Mouse (Mus musculus) liver, adult 2 months (tissue): ENCODE measurements around the gene Zfp148. TPM values are rescaled to one million over a fixed set of nuclear protein-coding genes. Genes with fewer than 3 reads are reported as not detected.

Experiments used
- DNase-seq: peaks from one replicate; pipeline ENCODE4 v3.0.0-alpha.2; 2011; ENCODE audit warnings: low read depth, low spot score; ENCODE audit errors: extremely low read depth
- H3K27ac ChIP-seq: fragments of 200-500 bp; replicated peaks from 2 replicates; pipeline ENCODE4 v1.5.1; 2012; ENCODE audit warnings: low read depth, mild to moderate bottlenecking, control low read depth, inconsistent platforms, low read length; ENCODE audit not compliant: insufficient read depth
- H3K27me3 ChIP-seq: fragments of 200-500 bp; 2 replicates; pipeline ENCODE4 v1.6.1; 2012; ENCODE audit warnings: mild to moderate bottlenecking, moderate library complexity, low read length, inconsistent platforms; ENCODE audit not compliant: control insufficient read depth, insufficient read depth
- H3K36me3 ChIP-seq: fragments of 200-500 bp; 2 replicates; pipeline ENCODE4 v1.6.1; 2012; ENCODE audit warnings: low read length, inconsistent platforms; ENCODE audit not compliant: control insufficient read depth, insufficient read depth
- H3K4me1 ChIP-seq: fragments of 200-500 bp; 2 replicates; pipeline ENCODE4 v1.6.1; 2011; ENCODE audit warnings: low read length; ENCODE audit not compliant: control insufficient read depth, insufficient read depth
- H3K4me3 ChIP-seq: fragments of 200-500 bp; 2 replicates; pipeline ENCODE4 v1.5.1; 2011; ENCODE audit warnings: low read depth, mild to moderate bottlenecking, control low read depth, low read length, moderate library complexity; ENCODE audit not compliant: insufficient read depth
- H3K79me2 ChIP-seq: fragments of 200-500 bp; 2 replicates; pipeline ENCODE4 v1.6.1; 2012; ENCODE audit warnings: inconsistent platforms, mild to moderate bottlenecking, low read length, moderate library complexity; ENCODE audit not compliant: control insufficient read depth, insufficient read depth
- H3K9ac ChIP-seq: fragments of 200-500 bp; 2 replicates; pipeline ENCODE4 v1.6.1; 2012; ENCODE audit warnings: low read depth, mild to moderate bottlenecking, control low read depth, inconsistent platforms, low read length
- CTCF ChIP-seq: fragments of 200-500 bp; IDR thresholded peaks from 2 replicates; pipeline ENCODE4 v1.5.1; 2011; ENCODE audit warnings: low read depth, low read length, control low read depth
- POLR2A ChIP-seq: fragments of 200-500 bp; IDR thresholded peaks from 2 replicates; pipeline ENCODE4 v1.6.1; 2011; ENCODE audit warnings: low read length, control low read depth; ENCODE audit not compliant: insufficient read depth; ENCODE audit errors: extremely low read depth
- WGBS: fragments of 180-500 bp; shearing (Covaris S2); methylation state at CpG from one replicate; pipeline ENCODE4 v1.1.7; 2018; 5-methylcytosine and 5-hydroxymethylcytosine counted together
- polyA plus RNA-seq: library from polyadenylated mRNA; depleted of rRNA; stranded (reverse); fragments of >200 nt; gene quantifications from 2 replicates; pipeline ENCODE4 v1.2.3, GENCODE M21; 2012
- total RNA-seq: library from RNA; depleted of rRNA; stranded (reverse); fragments of >200 nt; gene quantifications from 2 replicates; pipeline ENCODE4 v1.2.3, GENCODE M21; 2014

Zfp148 gene
- total and polyA plus RNA-seq, 2 experiments, result 4.3 to 15.6 TPM

- H3K36me3 ChIP-seq, result peaks cover 15% of the 10 kb centered on the region
- WGBS, result 66% methylated on average over 2 of the region's 2 CpGs
- no peak overlapping the region for H3K27ac ChIP-seq
- peak; percentile 48 for DNase-seq
- no peak overlapping the region for H3K9ac ChIP-seq
- peaks cover 11% of the 10 kb centered on the region; the same call in 1 of the 2 replicates for H3K79me2 ChIP-seq
- no peak overlapping the region for H3K4me3 ChIP-seq
- H3K27me3 ChIP-seq, result no peaks in the 10 kb centered on the region
- H3K4me1 ChIP-seq, result no peaks in the 10 kb centered on the region; the same call in 1 of the 2 replicates
- TF ChIP-seq CTCF, result no peak
- TF ChIP-seq POLR2A, result no peak
Observed at GRCm38 (mm10) chr16:33453826-33454225, 73.2 kb downstream of the Zfp148 start.

GRCm38 (mm10) chr16:33454306-33454705 lies 73.7 kb downstream of the Zfp148 start:
- H3K36me3 ChIP-seq, result peaks cover 17% of the 10 kb centered on the region
- TF ChIP-seq CTCF (no peak), POLR2A (no peak)
- no peak overlapping the region for H3K9ac ChIP-seq
- no peaks in the 10 kb centered on the region; the same call in 1 of the 2 replicates for H3K4me1 ChIP-seq
- no peak for DNase-seq
- H3K79me2 ChIP-seq, result peaks cover 11% of the 10 kb centered on the region; the same call in 1 of the 2 replicates
- H3K4me3 ChIP-seq, result no peak overlapping the region
- 89% methylated on average over 2 of the region's 2 CpGs for WGBS
- H3K27ac ChIP-seq, result no peak overlapping the region
- no peaks in the 10 kb centered on the region for H3K27me3 ChIP-seq

GRCm38 (mm10) chr16:33455263-33455910 lies 74.8 kb downstream of the Zfp148 start:
- Histone ChIP-seq H3K79me2 (peaks cover 11% of the 10 kb centered on the region; the same call in 1 of the 2 replicates), H3K4me3 (no peak overlapping the region), H3K9ac (no peak overlapping the region), H3K4me1 (no peaks in the 10 kb centered on the region; the same call in 1 of the 2 replicates), H3K27me3 (no peaks in the 10 kb centered on the region), H3K36me3 (peaks cover 22% of the 10 kb centered on the region), H3K27ac (no peak overlapping the region)
- DNase-seq, result no peak
- WGBS, result 72% methylated on average over 6 of the region's 6 CpGs
- TF ChIP-seq CTCF, result no peak
- TF ChIP-seq POLR2A, result no peak

GRCm38 (mm10) chr16:33459101-33459500 lies 78.5 kb downstream of the Zfp148 start:
- Histone ChIP-seq H3K27me3 (no peaks in the 10 kb centered on the region), H3K9ac (no peak overlapping the region), H3K4me1 (peaks cover 4% of the 10 kb centered on the region), H3K4me3 (no peak overlapping the region), H3K36me3 (peaks cover 22% of the 10 kb centered on the region), H3K27ac (no peak overlapping the region), H3K79me2 (peaks cover 6% of the 10 kb centered on the region; the same call in 1 of the 2 replicates)
- TF ChIP-seq POLR2A (no peak), CTCF (no peak)
- DNase-seq, result no peak
- 100% methylated on average over 1 of the region's 1 CpGs for WGBS

- peaks cover 3% of the 10 kb centered on the region; the same call in 1 of the 2 replicates for H3K79me2 ChIP-seq
- H3K9ac ChIP-seq, result no peak overlapping the region
- H3K4me1 ChIP-seq, result peaks cover 6% of the 10 kb centered on the region; the same call in 1 of the 2 replicates
- no peak overlapping the region for H3K27ac ChIP-seq
- WGBS, result 81% methylated on average over 3 of the region's 3 CpGs
- H3K27me3 ChIP-seq, result no peaks in the 10 kb centered on the region
- H3K36me3 ChIP-seq, result peaks cover 24% of the 10 kb centered on the region
- H3K4me3 ChIP-seq, result no peak overlapping the region
- TF ChIP-seq POLR2A (no peak), CTCF (no peak)
- DNase-seq, result no peak
Observed at GRCm38 (mm10) chr16:33461416-33461815, 80.8 kb downstream of the Zfp148 start.

GRCm38 (mm10) chr16:33464509-33465241 lies 84.0 kb downstream of the Zfp148 start:
- WGBS, result 86% methylated on average over 4 of the region's 4 CpGs
- peak; percentile 39 for DNase-seq
- Histone ChIP-seq H3K79me2 (peaks cover 3% of the 10 kb centered on the region; the same call in 1 of the 2 replicates), H3K4me1 (peaks cover 6% of the 10 kb centered on the region; the same call in 1 of the 2 replicates), H3K9ac (no peak overlapping the region), H3K36me3 (peaks cover 21% of the 10 kb centered on the region), H3K4me3 (no peak overlapping the region), H3K27me3 (no peaks in the 10 kb centered on the region), H3K27ac (no peak overlapping the region)
- TF ChIP-seq CTCF (no peak), POLR2A (no peak)
